Mouse (Mus musculus) liver, postnatal 0 days (tissue): ENCODE data around the gene Ccdc180.

Source experiments
- CTCF ChIP-seq: sonication (generic); IDR thresholded peaks from 2 replicates; pipeline ENCODE4 v1.5.1; 2016; ENCODE audit warnings: antibody characterized with exemption, low read depth
- EP300 ChIP-seq: IDR thresholded peaks from 2 replicates; pipeline ENCODE4 v1.6.1; 2016; ENCODE audit warnings: antibody characterized with exemption, low read depth, mild to moderate bottlenecking

- TF ChIP-seq CTCF = no peak
- TF ChIP-seq EP300 = no peak
Observed at GRCm38 (mm10) chr4:45965737-45966447, 75.8 kb downstream of the Ccdc180 start.
